Comparison of ENCODE assay signal across 8 mouse cellular contexts in the genomic region with DNA sequence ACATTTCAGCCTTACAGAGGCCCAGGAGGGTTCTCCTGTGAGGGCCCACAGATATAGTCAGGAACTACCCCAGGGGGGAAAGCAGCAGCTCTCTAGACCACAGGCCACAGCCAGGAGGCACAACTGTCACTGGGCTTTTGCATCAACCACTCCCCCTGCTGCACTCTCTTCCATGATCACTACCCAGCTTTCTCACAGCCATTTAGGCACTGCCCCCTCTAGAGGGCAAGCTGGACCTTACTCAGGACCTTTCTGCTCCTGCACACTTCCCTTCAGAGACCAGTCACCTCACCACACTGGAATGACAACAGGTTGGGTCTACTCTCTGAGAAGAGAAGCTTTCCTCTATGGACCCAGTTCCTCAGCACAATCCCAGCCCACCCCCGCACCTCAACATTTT. TPM values are rescaled to one million over a fixed set of nuclear protein-coding genes. Genes with fewer than 3 reads are reported as not detected.
DNase-seq lines count a peak whose midpoint lies in the region; ATAC-seq lines count a peak whose summit lies in the region.

No protein-coding gene starts in this region.

- peaks cover 48% of the 10 kb centered on the region for H3K36me3 ChIP-seq in heart, embryonic 15.5 days

- H3K27me3 ChIP-seq in heart, embryonic 15.5 days = no peaks in the 10 kb centered on the region

- H3K27ac ChIP-seq in heart, embryonic 15.5 days = 0 out of 2 replicates have a peak overlapping the region, but pooled peaks have one; percentile 30

- H3K4me3 ChIP-seq in heart, embryonic 15.5 days = peak overlapping the region; percentile 71

- ATAC-seq in heart, embryonic 15.5 days (replicated peaks; ENCODE audit: insufficient number of reproducible peaks, insufficient read depth, low FRiP score, low read depth) = no peak
- ATAC-seq in megakaryocyte, adult 5-6 weeks (ENCODE audit: poor library complexity, severe bottlenecking) = peak; percentile 36

- intact Hi-C loops in left cerebral cortex, postnatal 14 days (cut with DNase I) = no loop called here

- H3K4me1 ChIP-seq in heart, embryonic 15.5 days (replicated peaks) = peaks cover 27% of the 10 kb centered on the region

- H3K9me3 ChIP-seq in heart, embryonic 15.5 days (replicated peaks) = peaks cover 5% of the 10 kb centered on the region; the same call in 1 of the 2 replicates

- DNase-seq in cerebellum, postnatal 10 days = peak; percentile 61 to 63
- no peak for DNase-seq in cerebellum, adult 8-10 months
- DNase-seq in c-Kit-positive CD71-positive TER-119-negative erythroid progenitor cells, embryonic 14.5 days (ENCODE audit: low read depth) = peak; percentile 47
- peak; percentile 62 for DNase-seq in kidney, postnatal 14 days
- DNase-seq in left cerebral cortex, postnatal 14 days (ENCODE audit: low spot score in 2 of 2) = no peak
- no peak for DNase-seq in left cerebral cortex, adult 8-10 months (ENCODE audit: low spot score in 2 of 2)

- peak overlapping the region; percentile 78 for H3K9ac ChIP-seq in heart, embryonic 15.5 days

- H3K4me2 ChIP-seq in heart, embryonic 15.5 days = peak overlapping the region; percentile 82

- WGBS in heart, embryonic 15.5 days = 73% methylated on average over 1 of the region's 1 CpGs

RNA-seq across cellular contexts. Expression of a gene that starts 2.0 kb away (rescaled TPM):
- 5.9 and 10.9 TPM in 2 replicates for polyA plus RNA-seq in heart, embryonic 15.5 days (2015; fragmentation: Nextera tagmentation; extraction: Ambion mirVana)
- 15.6 and 16.1 TPM in 2 replicates for total RNA-seq in megakaryocyte, adult 5-6 weeks (2015)
- total RNA-seq in megakaryocyte, adult 5-6 weeks (2017) = 9.4 and 10.0 TPM in 2 replicates
- total RNA-seq in left cerebral cortex, postnatal 14 days (2021) = 10 to 100 TPM; 24.1 to 25.4 TPM
- total RNA-seq in left cerebral cortex, adult 8-10 months (2022) = 10 to 100 TPM; 22.8 to 23.9 (median 23.3) TPM

RNA-seq across cellular contexts. Expression of a gene that starts 30.4 kb away (rescaled TPM):
- 53.4 and 56.4 TPM in 2 replicates for polyA plus RNA-seq in heart, embryonic 15.5 days (2015; fragmentation: Nextera tagmentation; extraction: Ambion mirVana)
- total RNA-seq in megakaryocyte, adult 5-6 weeks (2015) = 38.4 and 47.1 TPM in 2 replicates
- 31.2 and 33.4 TPM in 2 replicates for total RNA-seq in megakaryocyte, adult 5-6 weeks (2017)
- total RNA-seq in left cerebral cortex, postnatal 14 days (2021) = 10 to 100 TPM; 38.7 to 41.4 TPM
- total RNA-seq in left cerebral cortex, adult 8-10 months (2022) = 10 to 100 TPM; 47.7 to 59.4 (median 52.0) TPM

RNA-seq across cellular contexts. Expression of a gene that starts 31.0 kb away (rescaled TPM):
- 0.81 and 4.5 TPM in 2 replicates for polyA plus RNA-seq in heart, embryonic 15.5 days (2015; fragmentation: Nextera tagmentation; extraction: Ambion mirVana)
- 326 and 367 TPM in 2 replicates for total RNA-seq in megakaryocyte, adult 5-6 weeks (2015)
- 217 and 317 TPM in 2 replicates for total RNA-seq in megakaryocyte, adult 5-6 weeks (2017)
- 1 to 10 TPM; 1.4 to 1.9 TPM for total RNA-seq in left cerebral cortex, postnatal 14 days (2021)
- 1 to 10 TPM in 3 of 4 experiments, under 1 TPM in 1; 0.87 to 2.5 (median 1.5) TPM for total RNA-seq in left cerebral cortex, adult 8-10 months (2022)

RNA-seq across cellular contexts. Expression of a gene that starts 51.1 kb away (rescaled TPM):
- polyA plus RNA-seq in heart, embryonic 15.5 days (2015; fragmentation: Nextera tagmentation; extraction: Ambion mirVana) = 0.21 and 0.53 TPM in 2 replicates
- total RNA-seq in megakaryocyte, adult 5-6 weeks (2015) = 0.91 and 1.3 TPM in 2 replicates
- total RNA-seq in megakaryocyte, adult 5-6 weeks (2017) = 0.48 and 0.89 TPM in 2 replicates
- 100 to 1,000 TPM; 451 to 495 TPM for total RNA-seq in left cerebral cortex, postnatal 14 days (2021)
- 100 to 1,000 TPM; 509 to 530 (median 524) TPM for total RNA-seq in left cerebral cortex, adult 8-10 months (2022)

RNA-seq across cellular contexts. Expression of a gene that starts 52.0 kb away (rescaled TPM):
- polyA plus RNA-seq in heart, embryonic 15.5 days (2015; fragmentation: Nextera tagmentation; extraction: Ambion mirVana) = 14.0 and 71.8 TPM in 2 replicates
- 3.8 and 7.1 TPM in 2 replicates for total RNA-seq in megakaryocyte, adult 5-6 weeks (2015)
- total RNA-seq in megakaryocyte, adult 5-6 weeks (2017) = 1.8 and 3.6 TPM in 2 replicates
- 10 to 100 TPM; 86.5 to 92.3 TPM for total RNA-seq in left cerebral cortex, postnatal 14 days (2021)
- total RNA-seq in left cerebral cortex, adult 8-10 months (2022) = 100 to 1,000 TPM; 103 to 113 (median 109) TPM

Comparison
In these comparisons a context has a peak if more than half of its experiments do, and no peak if none do; other contexts are left out.
1. DNase-seq: peak in cerebellum, postnatal 10 days (2 of 2), c-Kit-positive CD71-positive TER-119-negative erythroid progenitor cells, embryonic 14.5 days (single experiment) and kidney, postnatal 14 days (single experiment); none in cerebellum, adult 8-10 months (single experiment), left cerebral cortex, postnatal 14 days (0 of 2) and left cerebral cortex, adult 8-10 months (0 of 2).
2. RNA of a gene that starts 31.0 kb away (total RNA-seq): 217 to 367 TPM in megakaryocyte, adult 5-6 weeks; 1.4 to 1.9 TPM in left cerebral cortex, postnatal 14 days and 0.87 to 2.5 TPM in left cerebral cortex, adult 8-10 months; every median in the first group is over 10 times any median in the second.